Mouse (Mus musculus): Measurements from ENCODE around the gene Tmem110.

The Tmem110 gene

DNA sequence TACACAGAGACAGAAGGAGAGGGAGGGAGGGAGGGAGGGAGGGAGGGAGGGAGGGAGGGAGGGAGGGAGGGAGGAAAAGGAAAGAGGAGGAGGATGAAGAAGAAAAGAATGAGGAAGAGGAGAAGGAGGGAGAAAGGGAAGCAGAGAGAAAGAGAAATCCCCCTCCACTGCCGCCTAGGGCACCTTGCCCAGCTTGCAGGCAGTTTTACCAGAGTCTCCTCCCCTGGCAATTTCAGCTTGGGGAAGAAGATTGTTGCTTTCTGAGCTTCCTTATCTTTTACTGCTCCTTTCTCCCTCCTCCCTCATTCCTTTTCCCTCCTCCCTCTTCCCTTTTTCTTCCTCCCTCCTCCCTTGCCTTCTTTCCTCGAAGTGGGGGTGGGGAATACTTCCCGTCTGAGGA lies 77.6 kb downstream of the Tmem110 start:
- DNase-seq (ENCODE audit: low read depth, low spot score) = no peak

- no peak for DNase-seq (ENCODE audit: low read depth, low spot score)
Measured at GRCm38 (mm10) chr14:30904307-30904706, 78.9 kb downstream of the Tmem110 start.

DNA sequence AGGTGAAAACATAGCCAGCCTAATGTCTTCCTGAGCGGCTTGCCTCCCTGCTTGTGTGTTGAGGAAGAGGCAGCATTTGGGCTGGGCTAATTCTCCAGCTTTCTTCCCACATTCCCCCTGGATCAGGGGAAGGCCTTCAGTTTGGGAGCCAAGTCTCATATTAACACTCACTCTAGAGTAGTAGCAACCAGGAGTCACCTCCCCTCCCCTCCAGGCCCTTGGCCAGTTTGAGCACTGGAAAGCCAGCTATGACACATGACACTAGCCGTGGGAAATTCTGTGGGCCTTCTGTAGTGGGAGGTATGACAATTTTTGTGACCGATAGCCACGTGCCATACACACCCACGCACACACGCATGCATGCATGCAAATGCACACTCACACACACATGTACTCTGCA lies 80.6 kb downstream of the Tmem110 start:
- no peak for DNase-seq (ENCODE audit: low read depth, low spot score)

DNA sequence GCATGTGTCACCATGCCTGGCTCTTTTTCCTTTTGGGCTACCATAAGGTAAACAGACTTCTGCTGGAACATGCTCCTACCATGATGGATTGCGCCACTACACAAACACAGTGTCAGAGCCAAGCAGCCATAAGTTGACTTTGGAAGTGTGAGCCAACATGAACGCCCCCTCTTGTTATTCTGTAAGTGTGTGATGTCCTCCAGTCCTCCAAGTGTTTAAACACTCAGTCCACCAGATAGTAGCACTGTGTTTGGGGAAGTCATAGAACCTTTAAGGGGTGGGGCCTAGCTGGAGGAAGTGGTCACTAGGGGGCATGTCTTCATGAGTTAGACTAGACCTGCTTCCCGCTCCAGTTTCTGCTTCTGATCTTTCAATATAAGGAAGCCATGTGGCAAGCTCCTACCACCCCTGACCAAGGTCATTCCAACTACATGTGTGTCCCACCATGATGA lies 82.5 kb downstream of the Tmem110 start:
- DNase-seq (ENCODE audit: low read depth, low spot score) = peak; percentile 20

- no peak for DNase-seq (ENCODE audit: low read depth, low spot score)
Measured at GRCm38 (mm10) chr14:30911141-30911540, 85.8 kb downstream of the Tmem110 start.

DNA sequence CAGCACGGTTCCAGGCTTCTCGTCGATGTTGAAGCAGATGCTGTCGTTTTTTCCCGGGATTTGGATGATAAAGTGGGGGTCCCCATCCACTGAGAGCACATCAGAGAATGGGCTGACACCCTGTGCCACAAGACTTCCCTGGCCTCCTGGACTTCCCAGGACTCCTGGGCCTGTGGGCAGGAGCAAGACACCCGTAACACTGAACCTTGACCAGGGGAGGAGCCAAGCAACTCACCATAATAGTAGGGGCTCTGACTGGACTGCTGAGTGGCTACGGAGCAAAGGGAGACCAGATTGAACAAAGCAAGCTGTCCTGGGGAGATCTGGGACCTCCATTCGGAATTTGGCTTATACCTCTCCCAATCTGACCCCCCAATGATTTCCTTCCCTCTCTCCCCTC lies 87.3 kb downstream of the Tmem110 start:
- no peak for DNase-seq (ENCODE audit: low read depth, low spot score)

GRCm38 (mm10) chr14:30913404-30913803 lies 88.0 kb downstream of the Tmem110 start:
- no peak for DNase-seq (ENCODE audit: low read depth, low spot score)

DNA sequence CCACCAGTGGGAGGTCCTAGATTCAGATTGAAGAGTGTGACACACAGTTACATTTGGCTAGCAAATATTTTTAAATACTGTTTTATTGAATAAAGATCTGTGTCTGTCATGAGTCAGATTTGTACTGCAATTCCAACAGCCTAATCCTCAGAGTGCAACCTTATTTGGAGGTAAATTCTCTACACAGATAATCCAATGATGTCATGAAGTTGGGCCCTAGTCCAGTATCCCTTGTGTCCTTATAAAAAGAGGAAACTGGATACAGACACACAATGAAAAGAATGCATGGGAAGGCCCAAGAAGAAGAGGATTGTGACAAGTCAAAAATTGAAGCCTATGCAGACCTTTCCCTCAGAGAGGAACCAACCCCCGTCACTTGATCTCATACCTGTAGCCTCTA lies 91.1 kb downstream of the Tmem110 start:
- peak; percentile 3 for DNase-seq (ENCODE audit: low read depth, low spot score)

- peak; percentile 21 for DNase-seq (ENCODE audit: low read depth, low spot score)
Measured at GRCm38 (mm10) chr14:30922053-30922670, 96.8 kb downstream of the Tmem110 start.

DNA sequence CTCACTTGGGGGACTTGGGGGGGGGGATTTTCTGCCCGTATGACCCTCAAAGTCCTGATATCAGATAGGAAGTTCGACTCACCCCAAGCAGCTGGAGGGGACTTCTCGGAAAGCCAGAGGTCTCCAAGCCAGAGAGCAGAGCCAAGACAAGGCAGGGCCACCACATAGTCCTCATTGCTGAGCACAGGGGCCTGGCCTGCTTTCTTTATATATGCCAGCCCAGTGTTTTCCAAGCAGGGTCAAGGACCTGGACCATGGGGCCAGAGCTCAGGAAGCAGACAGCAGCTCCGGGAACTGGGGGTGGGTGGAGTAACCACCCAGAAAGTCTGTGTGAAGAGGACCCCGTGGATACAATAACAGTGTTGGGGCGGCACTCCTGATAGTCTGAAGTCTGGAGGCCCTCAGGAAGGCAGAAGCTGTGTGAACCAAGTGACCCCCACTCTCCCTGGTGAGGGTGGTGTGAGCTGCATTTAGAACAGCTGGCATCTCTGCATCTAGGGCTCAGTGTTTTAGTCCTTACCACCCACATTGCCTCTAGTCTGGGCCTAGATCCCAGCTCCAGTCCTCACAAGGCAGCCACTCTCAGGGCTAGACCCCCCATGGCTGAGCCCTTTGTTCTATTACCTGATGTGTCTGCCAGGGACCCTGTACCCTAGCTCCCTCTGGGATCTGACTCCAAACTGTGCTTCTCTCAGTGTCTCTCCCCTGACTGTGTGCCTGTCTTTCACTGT lies 98.2 kb downstream of the Tmem110 start, which contains the start of gene Itih3:
Gene Itih3, minus strand, starts transcription at position 386 of the 731 bp plus-strand sequence.
- peak; percentile 33 for DNase-seq (ENCODE audit: low read depth, low spot score)

DNA sequence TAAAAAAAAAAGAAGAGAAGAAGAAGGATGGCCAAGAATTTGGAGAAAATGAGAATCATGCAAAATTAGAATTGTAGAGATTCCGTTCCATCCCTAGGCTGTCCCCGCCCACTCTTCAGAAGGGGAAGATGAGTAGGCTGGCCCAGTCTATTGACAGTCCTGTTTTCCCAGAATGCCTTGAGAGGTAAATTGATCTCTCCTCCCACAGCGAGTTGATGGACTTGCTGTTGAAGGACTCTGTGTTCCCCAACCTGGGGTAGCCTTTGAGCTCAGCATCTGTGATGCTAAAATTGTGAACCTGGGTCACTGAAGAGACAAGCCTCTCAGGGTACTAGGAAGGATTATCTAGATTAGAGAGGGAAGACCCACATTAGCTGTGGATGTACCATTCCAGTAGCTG lies 100.1 kb downstream of the Tmem110 start:
- no peak for DNase-seq (ENCODE audit: low read depth, low spot score)

All from brain, adult 2 months (tissue).